Mouse (Mus musculus): ENCODE measurements around the gene Smap2. TPM values are rescaled to one million over a fixed set of nuclear protein-coding genes. Genes with fewer than 3 reads are reported as not detected.

Gene Smap2
- polyA plus RNA-seq, 1 experiment from 2014 or later = 14.0 TPM

DNA sequence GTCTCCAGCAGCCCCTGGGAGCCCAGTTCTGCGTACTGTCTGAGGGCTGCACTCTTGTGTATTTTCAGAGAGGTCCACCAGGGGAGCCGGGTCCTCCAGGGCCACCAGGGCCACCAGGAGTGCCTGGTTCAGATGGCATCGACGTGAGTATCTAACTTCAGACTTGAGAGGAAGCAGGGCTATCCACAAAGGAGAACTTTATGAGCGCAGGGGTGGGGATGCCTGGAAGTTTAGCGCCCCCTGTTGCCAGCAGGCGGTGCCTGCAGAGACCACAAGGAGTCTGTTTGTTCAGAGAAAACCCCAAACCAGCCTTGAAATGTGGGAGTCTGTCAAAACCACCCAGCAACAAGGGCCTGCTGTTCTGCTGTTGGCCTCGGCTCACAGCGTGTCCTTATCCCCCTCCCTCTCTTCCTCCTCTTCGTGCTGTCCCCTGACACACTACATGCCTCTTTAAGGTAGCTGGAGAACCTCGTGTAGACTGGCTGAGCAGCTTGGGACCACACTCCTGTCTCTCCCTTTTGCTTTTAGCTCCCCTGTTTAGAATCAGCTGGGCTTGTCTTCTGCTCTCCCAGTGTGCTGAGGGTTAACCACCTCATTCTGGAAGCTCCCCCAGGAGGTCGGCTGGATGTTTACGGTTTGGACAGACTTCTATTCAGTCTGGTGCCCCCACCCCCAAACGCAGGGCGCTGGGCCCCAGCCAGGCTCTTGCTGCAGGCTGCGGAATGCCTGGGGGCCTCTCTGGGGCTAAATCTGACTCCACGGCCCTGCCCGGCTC is 24.0 kb upstream of the Smap2 start:
- WGBS (ENCODE audit: insufficient replicate concordance) = 21% methylated on average over 18 of the region's 18 CpGs
- H3K4me3 ChIP-seq (ENCODE audit: low read depth, low read length) = no peak overlapping the region
- H3K27me3 ChIP-seq (ENCODE audit: control insufficient read depth, insufficient read depth, low read depth, low read length) = peaks cover 30% of the 10 kb centered on the region
- peak; percentile 37 for ATAC-seq (ENCODE audit: low read depth)
- no peak overlapping the region for H3K27ac ChIP-seq (ENCODE audit: low read length)
- H3K4me1 ChIP-seq (ENCODE audit: control insufficient read depth, low read depth, low read length) = no peaks in the 10 kb centered on the region
- H3K4me2 ChIP-seq (ENCODE audit: low read depth, low read length) = no peak overlapping the region
- H3K36me3 ChIP-seq (ENCODE audit: control insufficient read depth, insufficient read depth) = no peaks in the 10 kb centered on the region
- H3K9me3 ChIP-seq (replicated peaks; ENCODE audit: control insufficient read depth, low read length) = no peaks in the 10 kb centered on the region
- H3K9ac ChIP-seq (ENCODE audit: low read depth, low read length) = no peak overlapping the region

DNA sequence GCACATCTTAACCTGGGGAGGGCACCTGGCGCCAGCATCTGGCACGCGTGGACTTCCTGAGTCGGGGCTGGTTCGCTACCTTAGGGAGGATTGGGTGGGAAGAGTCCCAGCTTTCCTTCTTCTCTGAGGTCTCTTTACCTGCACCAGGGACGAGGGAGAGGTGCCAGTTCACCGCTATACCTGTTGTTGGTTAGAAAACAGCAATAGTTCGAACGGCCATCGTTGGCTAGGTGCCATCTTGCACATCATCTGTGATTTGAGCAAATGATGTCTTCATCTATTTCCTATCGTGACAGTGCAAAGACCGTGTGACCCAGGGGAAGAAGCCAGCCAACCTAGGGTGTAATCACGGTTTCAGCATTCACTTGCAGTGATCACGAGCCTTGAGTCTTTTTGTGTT is 23.3 kb upstream of the Smap2 start:
- Histone ChIP-seq H3K27ac (ENCODE audit: low read length) (no peak overlapping the region), H3K4me2 (ENCODE audit: low read depth, low read length) (no peak overlapping the region)

DNA sequence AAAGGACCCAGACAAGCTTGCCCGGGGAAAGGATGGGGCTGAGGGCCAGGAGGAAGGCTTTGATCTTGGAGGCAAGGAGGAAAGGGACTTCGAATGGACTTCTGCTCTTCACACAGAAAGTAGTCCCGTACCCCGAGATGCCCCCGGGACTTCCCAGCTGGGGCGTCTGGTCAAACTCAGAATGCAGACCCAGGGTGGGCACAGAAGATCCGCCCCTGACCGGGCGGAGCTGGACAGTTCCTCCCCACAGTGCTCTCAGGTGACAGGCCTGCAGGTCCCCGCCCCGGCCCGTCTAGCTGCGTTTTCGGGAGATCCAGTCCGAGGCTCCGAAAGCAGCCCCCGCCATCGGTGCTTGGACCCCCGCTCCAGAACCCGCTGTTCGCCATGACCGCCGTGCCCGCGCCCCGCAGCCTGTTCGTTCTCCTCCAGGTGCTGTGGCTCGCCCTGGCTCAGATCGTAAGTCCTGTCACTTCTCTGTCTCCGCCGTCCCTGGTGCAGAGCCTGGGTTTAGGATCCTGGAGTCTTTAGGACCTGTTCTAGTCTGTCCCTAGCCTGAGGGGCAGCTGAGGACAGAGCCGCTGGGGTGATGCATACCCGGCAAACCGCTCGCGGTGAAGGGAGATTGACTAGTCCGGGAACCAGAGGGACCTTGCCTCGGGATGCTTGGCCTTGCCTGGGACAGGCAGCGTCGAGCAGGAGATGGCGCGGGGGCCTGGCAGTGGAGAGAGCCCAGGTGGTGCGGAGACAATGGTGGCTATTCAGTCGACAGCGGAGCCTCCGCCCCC is 22.5 kb upstream of the Smap2 start, which contains the start of gene Col9a2:
Gene Col9a2 (plus strand): TSS at position 55 of the 785 bp plus-strand sequence.
- H3K9me3 ChIP-seq (replicated peaks; ENCODE audit: control insufficient read depth, low read length) = no peaks in the 10 kb centered on the region
- H3K4me1 ChIP-seq (ENCODE audit: control insufficient read depth, low read depth, low read length) = no peaks in the 10 kb centered on the region
- peaks cover 30% of the 10 kb centered on the region for H3K27me3 ChIP-seq (ENCODE audit: control insufficient read depth, insufficient read depth, low read depth, low read length)
- peak within 1 kb of the TSS; percentile 41 for H3K4me3 ChIP-seq (ENCODE audit: low read depth, low read length)
- no peak within 1 kb of the TSS for H3K27ac ChIP-seq (ENCODE audit: low read length)
- 3% methylated on average over 46 of the region's 46 CpGs for WGBS (ENCODE audit: insufficient replicate concordance)
- H3K36me3 ChIP-seq (ENCODE audit: control insufficient read depth, insufficient read depth) = no peaks in the 10 kb centered on the region
- peak within 1 kb of the TSS; percentile 59 for H3K4me2 ChIP-seq (ENCODE audit: low read depth, low read length)
- no peak for ATAC-seq (ENCODE audit: low read depth)
- peak within 1 kb of the TSS; percentile 32; the same call in 1 of the 2 replicates for H3K9ac ChIP-seq (ENCODE audit: low read depth, low read length)

More for the DNA sequence above, 23.3 kb upstream of the Smap2 start:
- no peak overlapping the region for H3K4me3 ChIP-seq (ENCODE audit: low read depth, low read length)
- H3K36me3 ChIP-seq (ENCODE audit: control insufficient read depth, insufficient read depth) = no peaks in the 10 kb centered on the region
- 50% methylated on average over 14 of the region's 14 CpGs for WGBS (ENCODE audit: insufficient replicate concordance)
- H3K4me1 ChIP-seq (ENCODE audit: control insufficient read depth, low read depth, low read length) = no peaks in the 10 kb centered on the region
- no peak overlapping the region for H3K9ac ChIP-seq (ENCODE audit: low read depth, low read length)
- ATAC-seq (ENCODE audit: low read depth) = no peak
- H3K27me3 ChIP-seq (ENCODE audit: control insufficient read depth, insufficient read depth, low read depth, low read length) = peaks cover 30% of the 10 kb centered on the region
- no peaks in the 10 kb centered on the region for H3K9me3 ChIP-seq (replicated peaks; ENCODE audit: control insufficient read depth, low read length)

GRCm38 (mm10) chr4:121033006-121033405 is 16.0 kb upstream of the Smap2 start:
- Histone ChIP-seq H3K4me2 (ENCODE audit: low read depth, low read length) (no peak overlapping the region), H3K27ac (ENCODE audit: low read length) (no peak overlapping the region), H3K4me3 (ENCODE audit: low read depth, low read length) (no peak overlapping the region), H3K9ac (ENCODE audit: low read depth, low read length) (no peak overlapping the region), H3K27me3 (ENCODE audit: control insufficient read depth, insufficient read depth, low read depth, low read length) (no peaks in the 10 kb centered on the region; the same call in none of the 2 replicates), H3K36me3 (ENCODE audit: control insufficient read depth, insufficient read depth) (no peaks in the 10 kb centered on the region), H3K9me3 (replicated peaks; ENCODE audit: control insufficient read depth, low read length) (no peaks in the 10 kb centered on the region), H3K4me1 (ENCODE audit: control insufficient read depth, low read depth, low read length) (no peaks in the 10 kb centered on the region)
- ATAC-seq (ENCODE audit: low read depth) = no peak
- 55% methylated on average over 2 of the region's 2 CpGs for WGBS (ENCODE audit: insufficient replicate concordance)

- Histone ChIP-seq H3K27ac (ENCODE audit: low read length) (no peak overlapping the region), H3K4me2 (ENCODE audit: low read depth, low read length) (no peak overlapping the region), H3K4me1 (ENCODE audit: control insufficient read depth, low read depth, low read length) (no peaks in the 10 kb centered on the region), H3K9ac (ENCODE audit: low read depth, low read length) (no peak overlapping the region), H3K4me3 (ENCODE audit: low read depth, low read length) (no peak overlapping the region), H3K9me3 (replicated peaks; ENCODE audit: control insufficient read depth, low read length) (no peaks in the 10 kb centered on the region), H3K27me3 (ENCODE audit: control insufficient read depth, insufficient read depth, low read depth, low read length) (no peaks in the 10 kb centered on the region), H3K36me3 (ENCODE audit: control insufficient read depth, insufficient read depth) (no peaks in the 10 kb centered on the region)
- WGBS (ENCODE audit: insufficient replicate concordance) = 44% methylated on average over 4 of the region's 4 CpGs
- no peak for ATAC-seq (ENCODE audit: low read depth)
Measured at GRCm38 (mm10) chr4:121031440-121031839, 14.4 kb upstream of the Smap2 start.

DNA sequence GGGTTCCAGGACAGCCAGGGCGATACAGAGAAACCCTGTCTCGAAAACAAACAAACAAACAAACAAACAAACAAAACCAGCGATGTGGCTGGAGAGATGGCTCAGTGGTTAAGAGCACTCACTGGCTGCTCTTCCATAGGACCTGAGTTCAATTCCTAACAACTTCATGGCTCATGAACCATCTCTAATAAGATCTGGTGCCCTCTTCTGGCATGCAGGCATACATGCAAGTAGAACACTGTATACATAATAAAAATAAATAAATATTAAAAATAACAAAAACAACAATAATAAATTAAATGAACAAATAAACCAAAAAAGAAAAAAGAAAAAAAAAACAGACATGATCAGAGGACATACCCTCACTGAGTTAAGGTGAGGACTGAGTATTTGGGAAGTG is 12.6 kb upstream of the Smap2 start:
- no peak for ATAC-seq (ENCODE audit: low read depth)
- 60% methylated on average over 3 of the region's 3 CpGs for WGBS (ENCODE audit: insufficient replicate concordance)

GRCm38 (mm10) chr4:121028659-121029392 is 11.8 kb upstream of the Smap2 start:
- H3K27ac ChIP-seq (ENCODE audit: low read length) = no peak overlapping the region
- no peaks in the 10 kb centered on the region for H3K36me3 ChIP-seq (ENCODE audit: control insufficient read depth, insufficient read depth)
- no peaks in the 10 kb centered on the region for H3K9me3 ChIP-seq (replicated peaks; ENCODE audit: control insufficient read depth, low read length)
- peaks cover 7% of the 10 kb centered on the region; the same call in 1 of the 2 replicates for H3K4me1 ChIP-seq (ENCODE audit: control insufficient read depth, low read depth, low read length)
- no peak for ATAC-seq (ENCODE audit: low read depth)
- no peak overlapping the region for H3K9ac ChIP-seq (ENCODE audit: low read depth, low read length)
- 31% methylated on average over 14 of the region's 14 CpGs for WGBS (ENCODE audit: insufficient replicate concordance)
- no peak overlapping the region for H3K4me3 ChIP-seq (ENCODE audit: low read depth, low read length)
- no peaks in the 10 kb centered on the region for H3K27me3 ChIP-seq (ENCODE audit: control insufficient read depth, insufficient read depth, low read depth, low read length)
- H3K4me2 ChIP-seq (ENCODE audit: low read depth, low read length) = no peak overlapping the region

More for the DNA sequence above, 12.6 kb upstream of the Smap2 start:
- Histone ChIP-seq H3K36me3 (ENCODE audit: control insufficient read depth, insufficient read depth) (no peaks in the 10 kb centered on the region), H3K27ac (ENCODE audit: low read length) (no peak overlapping the region), H3K4me3 (ENCODE audit: low read depth, low read length) (no peak overlapping the region), H3K4me2 (ENCODE audit: low read depth, low read length) (no peak overlapping the region), H3K4me1 (ENCODE audit: control insufficient read depth, low read depth, low read length) (peaks cover 3% of the 10 kb centered on the region; the same call in 1 of the 2 replicates), H3K27me3 (ENCODE audit: control insufficient read depth, insufficient read depth, low read depth, low read length) (no peaks in the 10 kb centered on the region), H3K9ac (ENCODE audit: low read depth, low read length) (no peak overlapping the region), H3K9me3 (replicated peaks; ENCODE audit: control insufficient read depth, low read length) (no peaks in the 10 kb centered on the region)

DNA sequence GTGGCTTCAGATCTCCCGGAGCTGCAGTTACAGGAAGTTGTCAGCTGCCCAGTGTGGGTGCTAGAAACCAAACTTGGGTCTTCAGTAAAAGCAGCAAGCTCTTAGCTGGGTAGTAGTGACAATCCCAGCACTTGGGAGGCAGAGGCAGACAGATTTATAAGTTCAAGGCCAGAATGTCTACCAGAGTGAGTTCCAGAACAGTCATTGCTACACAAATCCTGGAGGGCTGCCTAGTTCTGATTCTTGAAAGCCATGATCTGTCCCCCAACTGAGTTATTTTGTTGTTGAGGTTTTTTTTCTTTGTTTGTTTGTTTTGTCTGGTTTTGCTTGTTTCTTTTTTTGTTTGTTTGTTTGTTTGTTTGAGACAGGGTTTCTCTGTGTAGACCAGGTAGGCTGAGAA is 11.1 kb upstream of the Smap2 start:
- Histone ChIP-seq H3K4me3 (ENCODE audit: low read depth, low read length) (no peak overlapping the region), H3K4me1 (ENCODE audit: control insufficient read depth, low read depth, low read length) (peaks cover 8% of the 10 kb centered on the region; the same call in 1 of the 2 replicates), H3K27me3 (ENCODE audit: control insufficient read depth, insufficient read depth, low read depth, low read length) (no peaks in the 10 kb centered on the region), H3K27ac (ENCODE audit: low read length) (no peak overlapping the region), H3K9ac (ENCODE audit: low read depth, low read length) (no peak overlapping the region), H3K36me3 (ENCODE audit: control insufficient read depth, insufficient read depth) (no peaks in the 10 kb centered on the region), H3K4me2 (ENCODE audit: low read depth, low read length) (no peak overlapping the region), H3K9me3 (replicated peaks; ENCODE audit: control insufficient read depth, low read length) (no peaks in the 10 kb centered on the region)
- no peak for ATAC-seq (ENCODE audit: low read depth)
- WGBS (ENCODE audit: insufficient replicate concordance) = 30% methylated on average over 1 of the region's 1 CpGs

All from liver, embryonic 16.5 days (tissue).